Mouse (Mus musculus) intestine, embryonic 14.5 days (tissue): ENCODE results near the gene Catsperd. TPM values are rescaled to one million over a fixed set of nuclear protein-coding genes. Genes with fewer than 3 reads are reported as not detected.
"Not testable (repeated sequence)": the region's sequence is repeated elsewhere in the genome, so short reads cannot be mapped to it uniquely, and the experiment has no call there.

ENCODE experiments used
- ATAC-seq: fragments of 200-750 bp; cut with Nextera tagmentation; replicated peaks from 2 replicates; pipeline ENCODE4 v1.8.0; 2017; ENCODE audit warnings: low read depth, moderate number of reproducible peaks, moderate TSS enrichment, moderate library complexity; ENCODE audit not compliant: low FRiP score, low TSS enrichment
- DNase-seq: peaks from one replicate; pipeline ENCODE4 v3.0.0-alpha.2; 2018; ENCODE audit warnings: low spot score
- H3K27ac ChIP-seq: fragments of 300-500 bp; sonication (generic); 2 replicates; pipeline ENCODE4 v1.5.1; 2014; ENCODE audit warnings: low read depth, mild to moderate bottlenecking, control low read depth
- H3K27me3 ChIP-seq: fragments of 300-500 bp; sonication (generic); replicated peaks from 2 replicates; pipeline ENCODE4 v1.6.1; 2014; ENCODE audit warnings: low read length, control low read depth; ENCODE audit not compliant: control insufficient read depth, insufficient read depth
- H3K36me3 ChIP-seq: fragments of 300-500 bp; sonication (generic); 2 replicates; pipeline ENCODE4 v1.6.1; 2014; ENCODE audit warnings: low read length, control low read depth; ENCODE audit not compliant: control insufficient read depth, insufficient read depth
- H3K4me1 ChIP-seq: fragments of 300-500 bp; sonication (generic); replicated peaks from 2 replicates; pipeline ENCODE4 v1.6.1; 2014; ENCODE audit warnings: low read length, control low read depth, mixed read lengths; ENCODE audit not compliant: control insufficient read depth, insufficient read depth
- H3K4me2 ChIP-seq: fragments of 300-500 bp; sonication (generic); 2 replicates; pipeline ENCODE4 v1.6.1; 2014; ENCODE audit warnings: low read length
- H3K4me3 ChIP-seq: fragments of 300-500 bp; sonication (generic); 2 replicates; pipeline ENCODE4 v1.5.1; 2014; ENCODE audit warnings: low read depth, low read length, control low read depth, mixed read lengths
- H3K9ac ChIP-seq: fragments of 300-500 bp; sonication (generic); 2 replicates; pipeline ENCODE4 v1.6.1; 2014; ENCODE audit warnings: mild to moderate bottlenecking, low read length
- H3K9me3 ChIP-seq: fragments of 300-500 bp; sonication (generic); 2 replicates; pipeline ENCODE4 v1.6.1; 2016; ENCODE audit warnings: low read length, control low read depth; ENCODE audit not compliant: control insufficient read depth
- WGBS: fragments of 180-500 bp; shearing (Covaris S2); extraction: QIAGEN DNeasy Blood & Tissue Kit; methylation state at CpG from one replicate; pipeline ENCODE4 v1.1.7; 2014; 5-methylcytosine and 5-hydroxymethylcytosine counted together
- polyA plus RNA-seq: library from polyadenylated mRNA; unstranded; fragments of >200 nt; fragmentation: Nextera tagmentation; extraction: Ambion mirVana; gene quantifications from 2 replicates; pipeline ENCODE4 v1.2.1, GENCODE M21; 2014

The Catsperd gene
- polyA plus RNA-seq, 1 experiment from 2014 or later: 1.1 TPM

- H3K9ac ChIP-seq: no peak overlapping the region
- H3K4me3 ChIP-seq: no peak overlapping the region
- H3K36me3 ChIP-seq: peaks cover 36% of the 10 kb centered on the region
- H3K27ac ChIP-seq: no peak overlapping the region
- WGBS: 74% methylated on average over 2 of the region's 2 CpGs
- no peaks in the 10 kb centered on the region for H3K27me3 ChIP-seq
- H3K4me2 ChIP-seq: no peak overlapping the region
- H3K4me1 ChIP-seq: peaks cover 20% of the 10 kb centered on the region
- no peak for DNase-seq
- ATAC-seq: no peak
- no peaks in the 10 kb centered on the region for H3K9me3 ChIP-seq
Measured at GRCm38 (mm10) chr17:56611323-56611722, 16.6 kb upstream of the Catsperd start.

GRCm38 (mm10) chr17:56611861-56612564, 15.9 kb upstream of the Catsperd start:
- Histone ChIP-seq H3K4me3 (peak overlapping the region; percentile 2; the same call in 1 of the 2 replicates), H3K36me3 (peaks cover 36% of the 10 kb centered on the region), H3K4me2 (0 out of 2 replicates have a peak overlapping the region, but pooled peaks have one; percentile 18), H3K27ac (no peak overlapping the region), H3K9ac (no peak overlapping the region), H3K4me1 (peaks cover 20% of the 10 kb centered on the region), H3K9me3 (no peaks in the 10 kb centered on the region), H3K27me3 (no peaks in the 10 kb centered on the region)
- ATAC-seq (no peak), DNase-seq (peak; percentile 74)
- 13% methylated on average over 13 of the region's 14 CpGs for WGBS

- H3K4me3 ChIP-seq, DNase-seq, H3K27ac ChIP-seq, H3K27me3 ChIP-seq, H3K4me2 ChIP-seq, H3K9me3 ChIP-seq, H3K9ac ChIP-seq, ATAC-seq: not testable (repeated sequence)
- Histone ChIP-seq H3K36me3 (peaks cover 36% of the 10 kb centered on the region), H3K4me1 (peaks cover 20% of the 10 kb centered on the region)
- 67% methylated on average over 10 of the region's 10 CpGs for WGBS
Measured at GRCm38 (mm10) chr17:56612565-56612939, 15.4 kb upstream of the Catsperd start.

- Histone ChIP-seq H3K36me3 (peaks cover 41% of the 10 kb centered on the region), H3K9me3 (no peaks in the 10 kb centered on the region), H3K4me3 (peak within 1 kb of the TSS; percentile 77), H3K27me3 (no peaks in the 10 kb centered on the region), H3K4me1 (peaks cover 19% of the 10 kb centered on the region), H3K4me2 (peak within 1 kb of the TSS; percentile 81), H3K27ac (peak within 1 kb of the TSS; percentile 89), H3K9ac (peak within 1 kb of the TSS; percentile 92)
- DNase-seq (peak; percentile 98), ATAC-seq (peak; percentile 49)
- under 1% methylated on average over 52 of the region's 52 CpGs for WGBS
Measured at GRCm38 (mm10) chr17:56613236-56613844, 14.6 kb upstream of the Catsperd start, which contains the start of gene Rpl36. Gene Rpl36 (plus strand): TSS chr17:56613416.

- DNase-seq, ATAC-seq, H3K9me3 ChIP-seq, H3K27me3 ChIP-seq: not testable (repeated sequence)
- Histone ChIP-seq H3K9ac (peak overlapping the region; percentile 92), H3K4me1 (peaks cover 14% of the 10 kb centered on the region), H3K27ac (peak overlapping the region; percentile 89), H3K36me3 (peaks cover 47% of the 10 kb centered on the region), H3K4me3 (peak overlapping the region; percentile 77), H3K4me2 (peak overlapping the region; percentile 81)
- under 1% methylated on average over 26 of the region's 26 CpGs for WGBS
Measured at GRCm38 (mm10) chr17:56613893-56614292, 14.1 kb upstream of the Catsperd start.

- Histone ChIP-seq H3K9me3 (no peaks in the 10 kb centered on the region), H3K27ac (no peak overlapping the region; the same call in 1 of the 2 replicates), H3K4me3 (peak overlapping the region; percentile 77), H3K4me1 (peaks cover 14% of the 10 kb centered on the region), H3K9ac (peak overlapping the region; percentile 92), H3K27me3 (no peaks in the 10 kb centered on the region), H3K4me2 (peak overlapping the region; percentile 81), H3K36me3 (peaks cover 53% of the 10 kb centered on the region)
- ATAC-seq (no peak), DNase-seq (no peak)
- WGBS: 31% methylated on average over 14 of the region's 14 CpGs
Measured at GRCm38 (mm10) chr17:56614391-56615135, 13.4 kb upstream of the Catsperd start.

GRCm38 (mm10) chr17:56615136-56615784, 12.7 kb upstream of the Catsperd start:
- peaks cover 10% of the 10 kb centered on the region for H3K4me1 ChIP-seq
- 0 out of 2 replicates have a peak overlapping the region, but pooled peaks have one; percentile 8 for H3K4me3 ChIP-seq
- peak overlapping the region; percentile 81; the same call in 1 of the 2 replicates for H3K4me2 ChIP-seq
- 81% methylated on average over 11 of the region's 11 CpGs for WGBS
- H3K9ac ChIP-seq: no peak overlapping the region
- peak; percentile 63 for DNase-seq
- no peaks in the 10 kb centered on the region for H3K27me3 ChIP-seq
- H3K9me3 ChIP-seq: no peaks in the 10 kb centered on the region
- H3K27ac ChIP-seq: no peak overlapping the region
- peaks cover 60% of the 10 kb centered on the region for H3K36me3 ChIP-seq
- ATAC-seq: no peak

- Histone ChIP-seq H3K4me3 (no peak overlapping the region), H3K9ac (no peak overlapping the region), H3K9me3 (no peaks in the 10 kb centered on the region), H3K4me1 (peaks cover 7% of the 10 kb centered on the region), H3K27me3 (no peaks in the 10 kb centered on the region), H3K27ac (no peak overlapping the region), H3K36me3 (peaks cover 66% of the 10 kb centered on the region), H3K4me2 (no peak overlapping the region)
- WGBS: 82% methylated on average over 4 of the region's 4 CpGs
- DNase-seq: no peak
- ATAC-seq: no peak
Measured at GRCm38 (mm10) chr17:56615792-56616191, 12.2 kb upstream of the Catsperd start.
